Mouse (Mus musculus) thymus, postnatal 36 days (tissue): ENCODE results near the gene Acot7.
"Not testable (repeated sequence)": the region's sequence is repeated elsewhere in the genome, so short reads cannot be mapped to it uniquely, and the experiment has no call there.

Experiments used
- DNase-seq, 2 experiments: peaks; one replicate each; pipeline ENCODE4 v3.0.0; 2022; ENCODE audit warnings: mixed read lengths in 2 of 2

Gene Acot7

GRCm38 (mm10) chr4:152212531-152212930 lies 34.6 kb downstream of the Acot7 start:
- peak; percentile 66 to 68 for DNase-seq

- no peak for DNase-seq
These were observed 35.0 kb downstream of the Acot7 start for GRCm38 (mm10) chr4:152212974-152213373.

GRCm38 (mm10) chr4:152213760-152214480 lies 36.0 kb downstream of the Acot7 start:
- DNase-seq: peak; percentile 78 to 85

GRCm38 (mm10) chr4:152214871-152215415 lies 37.0 kb downstream of the Acot7 start:
- no peak for DNase-seq

GRCm38 (mm10) chr4:152219591-152219990 lies 41.7 kb downstream of the Acot7 start:
- no peak for DNase-seq

- DNase-seq: no peak
These were observed 43.0 kb downstream of the Acot7 start for GRCm38 (mm10) chr4:152220771-152221410.

GRCm38 (mm10) chr4:152221411-152221887 lies 43.5 kb downstream of the Acot7 start:
- DNase-seq: no peak

- no peak for DNase-seq
These were observed 44.2 kb downstream of the Acot7 start for GRCm38 (mm10) chr4:152222111-152222510.

- no peak for DNase-seq
These were observed 44.6 kb downstream of the Acot7 start for GRCm38 (mm10) chr4:152222513-152222912.

- DNase-seq: no peak
These were observed 46.2 kb downstream of the Acot7 start for GRCm38 (mm10) chr4:152224156-152224555.

- DNase-seq: no peak
These were observed 49.1 kb downstream of the Acot7 start for GRCm38 (mm10) chr4:152226901-152227486.

GRCm38 (mm10) chr4:152227749-152228527 lies 50.0 kb downstream of the Acot7 start:
- no peak for DNase-seq

- DNase-seq: not testable (repeated sequence)
These were observed 52.4 kb downstream of the Acot7 start for GRCm38 (mm10) chr4:152230331-152230730.

GRCm38 (mm10) chr4:152231326-152231725 lies 53.4 kb downstream of the Acot7 start:
- DNase-seq: no peak

- no peak for DNase-seq
These were observed 54.5 kb downstream of the Acot7 start for GRCm38 (mm10) chr4:152232411-152232903.

GRCm38 (mm10) chr4:152239974-152240373 lies 62.0 kb downstream of the Acot7 start:
- DNase-seq: no peak

GRCm38 (mm10) chr4:152243241-152243891 lies 65.4 kb downstream of the Acot7 start:
- no peak for DNase-seq

- no peak for DNase-seq
These were observed 66.0 kb downstream of the Acot7 start for GRCm38 (mm10) chr4:152243969-152244368.

GRCm38 (mm10) chr4:152244545-152245522 lies 66.9 kb downstream of the Acot7 start:
- DNase-seq: no peak

GRCm38 (mm10) chr4:152246011-152246410 lies 68.1 kb downstream of the Acot7 start:
- no peak for DNase-seq

- DNase-seq: peak; percentile 14 to 17
These were observed 69.3 kb downstream of the Acot7 start for GRCm38 (mm10) chr4:152247195-152247594.
